Comparison of ENCODE assay signal across 14 mouse cellular contexts in genomic region chr19:7170916-7171315, GRCm38 (mm10). TPM values are rescaled to one million over a fixed set of nuclear protein-coding genes. Genes with fewer than 3 reads are reported as not detected.
A peak's percentile ranks its signal among the peaks of the same experiment; 100 is the strongest.
DNase-seq lines count a peak whose midpoint lies in the region; ATAC-seq lines count a peak whose summit lies in the region.
"Had no signal": no experiment of that assay in that cellular context is flagged by ENCODE, and none has a peak within 500 bp of the region (broad histone marks: within the 10 kb centered on the region; RNA-seq: fewer than 3 reads in every experiment).

No protein-coding gene starts in this region.

- no peak overlapping the region for H3K4me3 ChIP-seq in kidney, embryonic 16.5 days (ENCODE audit: low read length)
- H3K4me3 ChIP-seq in intestine, embryonic 15.5 days (replicated peaks), result no peak overlapping the region
- H3K4me3 ChIP-seq: lung, embryonic 15.5 days had no signal

- H3K36me3 ChIP-seq in kidney, embryonic 16.5 days (ENCODE audit: insufficient read depth, low read length), result no peaks in the 10 kb centered on the region
- no peaks in the 10 kb centered on the region for H3K36me3 ChIP-seq in intestine, embryonic 15.5 days
- H3K36me3 ChIP-seq: lung, embryonic 15.5 days had no signal

- peak; percentile 54 for DNase-seq in gastrocnemius, adult 18-20 months (ENCODE audit: low spot score)
- DNase-seq in gastrocnemius, postnatal 10 days, result no peak
- no peak for DNase-seq in kidney, postnatal 4 days
- DNase-seq in ZHBTc4 (ENCODE audit: low read depth, low spot score), result peak; percentile 65
- DNase-seq: cerebellum, postnatal 14 days; heart, adult 18-20 months; kidney, adult 9 months; right cerebral cortex, postnatal 14 days had no signal

- H3K27me3 ChIP-seq in kidney, embryonic 16.5 days (ENCODE audit: insufficient read depth, low read length), result peaks cover 22% of the 10 kb centered on the region
- peaks cover 29% of the 10 kb centered on the region for H3K27me3 ChIP-seq in intestine, embryonic 15.5 days (replicated peaks)

- no peak for ATAC-seq in kidney, embryonic 16.5 days (ENCODE audit: low FRiP score, low TSS enrichment)
- ATAC-seq in intestine, embryonic 15.5 days, result 0 out of 2 replicates have a peak, but pooled peaks have one; percentile 18
- no peak for ATAC-seq in erythroblast, adult 5-6 weeks (replicated peaks; ENCODE audit: low FRiP score, poor library complexity, severe bottlenecking)
- ATAC-seq: CD4-positive, CD25-positive, alpha-beta regulatory T cell, adult 4 months had no signal

- no peaks in the 10 kb centered on the region for H3K9me3 ChIP-seq in kidney, embryonic 16.5 days (ENCODE audit: low read length)
- no peaks in the 10 kb centered on the region for H3K9me3 ChIP-seq in intestine, embryonic 15.5 days
- H3K9me3 ChIP-seq: lung, embryonic 15.5 days had no signal

- H3K27ac ChIP-seq in kidney, embryonic 16.5 days (ENCODE audit: low read length), result no peak overlapping the region
- no peak overlapping the region for H3K27ac ChIP-seq in intestine, embryonic 15.5 days
- H3K27ac ChIP-seq: lung, embryonic 15.5 days had no signal

- WGBS in kidney, embryonic 16.5 days, result 57% methylated on average over 6 of the region's 6 CpGs
- WGBS in intestine, embryonic 15.5 days, result 54% methylated on average over 6 of the region's 6 CpGs

- H3K9ac ChIP-seq in kidney, embryonic 16.5 days (replicated peaks; ENCODE audit: low read length), result 0 out of 2 replicates have a peak overlapping the region, but pooled peaks have one; percentile 14
- H3K9ac ChIP-seq in intestine, embryonic 15.5 days, result no peak overlapping the region
- H3K9ac ChIP-seq: lung, embryonic 15.5 days had no signal

- peaks cover 29% of the 10 kb centered on the region for H3K4me1 ChIP-seq in kidney, embryonic 16.5 days (ENCODE audit: insufficient read depth, low read length)
- peaks cover 24% of the 10 kb centered on the region for H3K4me1 ChIP-seq in intestine, embryonic 15.5 days (replicated peaks)

- no peak overlapping the region for H3K4me2 ChIP-seq in kidney, embryonic 16.5 days (replicated peaks; ENCODE audit: low read depth, low read length)
- H3K4me2 ChIP-seq in intestine, embryonic 15.5 days (replicated peaks), result no peak overlapping the region
- H3K4me2 ChIP-seq: liver, embryonic 11.5 days; lung, embryonic 15.5 days had no signal

RNA-seq across cellular contexts. Expression of gene Otub1, which starts 35.2 kb away (rescaled TPM):
- total RNA-seq in gastrocnemius, adult 18-20 months (2021), result 10 to 100 TPM; 50.8 to 57.0 TPM
- total RNA-seq in gastrocnemius, postnatal 10 days (2021), result 10 to 100 TPM; 63.2 to 67.3 TPM
- 231 and 241 TPM in 2 replicates for polyA plus RNA-seq in kidney, embryonic 16.5 days (2015; fragmentation: Nextera tagmentation; extraction: Ambion mirVana)
- polyA plus RNA-seq in intestine, embryonic 15.5 days (2015; fragmentation: Nextera tagmentation; extraction: Ambion mirVana), result 166 and 172 TPM in 2 replicates
- total RNA-seq in erythroblast, adult 5-6 weeks (2015; ENCODE audit: low replicate concordance), result 17.3 TPM in 2 replicates
- 15.5 and 23.1 TPM in 2 replicates for total RNA-seq in erythroblast, adult 5-6 weeks (2017; ENCODE audit: low replicate concordance)

RNA-seq across cellular contexts. Expression of gene Cox8a, which starts 46.5 kb away (rescaled TPM):
- 100 to 1,000 TPM in 1 of 2 experiments, 10 to 100 TPM in 1; 72.3 to 102 TPM for total RNA-seq in gastrocnemius, adult 18-20 months (2021)
- total RNA-seq in gastrocnemius, postnatal 10 days (2021), result 100 to 1,000 TPM; 275 to 315 TPM
- 1,116 and 1,175 TPM in 2 replicates for polyA plus RNA-seq in kidney, embryonic 16.5 days (2015; fragmentation: Nextera tagmentation; extraction: Ambion mirVana)
- polyA plus RNA-seq in intestine, embryonic 15.5 days (2015; fragmentation: Nextera tagmentation; extraction: Ambion mirVana), result 1,343 and 1,351 TPM in 2 replicates
- total RNA-seq in erythroblast, adult 5-6 weeks (2015; ENCODE audit: low replicate concordance), result 177 and 188 TPM in 2 replicates
- 51.3 and 166 TPM in 2 replicates for total RNA-seq in erythroblast, adult 5-6 weeks (2017; ENCODE audit: low replicate concordance)

Comparison
In these comparisons a context has a peak if more than half of its experiments do, and no peak if none do; other contexts are left out.
1. DNase-seq: peak in gastrocnemius, adult 18-20 months (single experiment) and ZHBTc4 (single experiment); none in gastrocnemius, postnatal 10 days (single experiment) and kidney, postnatal 4 days (0 of 2).